Mouse (Mus musculus) ovary, postnatal 14 days (tissue): ENCODE measurements around the gene Ddx21.
A peak's percentile ranks its signal among the peaks of the same experiment; 100 is the strongest.

Experiments used
- DNase-seq: peaks from one replicate; pipeline ENCODE4 v3.0.0; 2022; ENCODE audit warnings: low spot score

The Ddx21 gene

DNA sequence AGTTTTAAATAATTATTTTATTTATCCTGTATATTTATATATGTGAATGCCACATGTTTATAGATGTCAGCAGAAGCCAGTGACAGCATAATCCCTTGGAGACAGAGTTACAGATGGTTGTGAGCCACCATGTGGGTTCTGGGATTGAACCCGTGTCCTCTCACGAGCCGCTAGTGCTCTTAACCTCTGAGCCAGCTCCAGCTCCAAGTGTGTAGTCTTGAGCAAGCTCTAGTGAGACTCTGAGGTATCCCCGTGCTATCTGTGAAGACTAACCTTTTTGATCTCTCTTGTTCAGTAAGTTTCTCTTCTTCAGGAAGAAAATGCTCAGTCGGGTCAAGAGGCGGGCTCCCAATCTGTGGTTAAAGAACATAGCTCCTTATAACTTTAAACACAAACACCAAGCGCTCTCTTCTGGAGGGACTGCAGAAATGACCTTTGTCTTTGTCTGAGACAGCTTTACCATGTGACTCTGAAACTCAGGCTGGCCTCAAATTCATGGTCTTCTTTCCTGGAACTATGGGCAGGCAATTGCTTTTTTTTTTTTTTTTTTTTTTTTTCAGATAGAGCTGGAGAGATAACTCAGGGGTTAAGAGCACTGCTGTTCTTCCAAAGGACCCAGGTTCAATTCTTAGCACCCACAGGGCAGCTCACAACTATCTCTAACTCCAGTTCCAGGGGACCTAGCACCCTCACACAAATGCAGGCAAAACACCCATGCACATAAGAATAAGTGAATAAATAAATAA lies 31.8 kb downstream of the Ddx21 start:
- no peak for DNase-seq

DNA sequence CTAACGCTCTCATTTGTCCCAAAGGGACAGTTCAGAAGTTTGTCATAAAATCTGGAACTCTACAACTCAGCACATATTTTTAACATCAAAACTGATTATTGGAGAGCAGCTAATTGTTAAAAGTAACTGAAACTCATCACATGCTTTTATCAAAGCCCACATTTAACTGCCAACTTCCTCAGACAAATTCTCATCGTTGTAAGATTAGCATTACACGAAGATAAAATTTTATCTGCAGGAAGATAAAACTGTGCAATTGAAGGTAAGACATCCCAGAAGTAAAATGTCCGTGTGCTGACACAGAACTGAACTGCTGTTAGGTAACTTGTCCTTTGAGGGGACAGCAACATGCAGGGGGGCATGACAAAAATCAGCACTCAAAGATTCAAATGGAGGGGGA lies 33.2 kb downstream of the Ddx21 start:
- DNase-seq = no peak

DNA sequence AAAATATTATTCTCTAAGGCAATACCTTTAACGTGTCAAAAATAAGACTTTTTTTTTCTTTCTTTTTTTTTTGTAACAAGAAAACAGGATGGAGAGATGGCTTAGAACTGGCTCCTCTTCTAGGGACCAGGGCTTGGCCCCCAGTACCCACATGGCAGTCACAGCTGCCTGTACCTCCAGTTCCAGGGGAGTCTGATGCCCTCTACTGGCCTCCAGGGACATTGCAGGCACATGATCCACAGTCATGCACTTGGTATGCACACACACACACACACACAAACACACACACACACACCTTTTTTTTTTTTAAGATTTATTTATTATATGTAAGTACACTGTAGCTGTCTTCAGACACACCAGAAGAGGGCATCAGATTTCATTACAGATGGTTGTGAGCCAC lies 44.3 kb downstream of the Ddx21 start:
- no peak for DNase-seq

DNA sequence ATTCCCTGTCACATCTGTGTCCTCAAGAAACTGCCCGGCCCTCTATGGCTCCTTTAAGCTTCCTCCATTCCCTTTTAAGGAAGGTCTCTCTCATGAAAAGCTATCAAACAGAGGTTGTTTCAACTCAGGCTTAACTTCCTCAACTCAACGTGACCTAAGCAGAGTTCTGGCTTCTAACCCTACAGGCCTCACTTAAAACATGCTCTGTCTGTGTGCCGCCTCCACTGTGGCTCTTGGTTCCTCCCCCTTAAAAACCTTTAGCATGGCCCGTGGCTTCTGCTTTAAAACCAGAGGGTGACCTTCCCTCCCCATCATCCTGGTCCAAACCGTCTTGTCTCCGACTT lies 45.6 kb downstream of the Ddx21 start:
- DNase-seq = no peak

DNA sequence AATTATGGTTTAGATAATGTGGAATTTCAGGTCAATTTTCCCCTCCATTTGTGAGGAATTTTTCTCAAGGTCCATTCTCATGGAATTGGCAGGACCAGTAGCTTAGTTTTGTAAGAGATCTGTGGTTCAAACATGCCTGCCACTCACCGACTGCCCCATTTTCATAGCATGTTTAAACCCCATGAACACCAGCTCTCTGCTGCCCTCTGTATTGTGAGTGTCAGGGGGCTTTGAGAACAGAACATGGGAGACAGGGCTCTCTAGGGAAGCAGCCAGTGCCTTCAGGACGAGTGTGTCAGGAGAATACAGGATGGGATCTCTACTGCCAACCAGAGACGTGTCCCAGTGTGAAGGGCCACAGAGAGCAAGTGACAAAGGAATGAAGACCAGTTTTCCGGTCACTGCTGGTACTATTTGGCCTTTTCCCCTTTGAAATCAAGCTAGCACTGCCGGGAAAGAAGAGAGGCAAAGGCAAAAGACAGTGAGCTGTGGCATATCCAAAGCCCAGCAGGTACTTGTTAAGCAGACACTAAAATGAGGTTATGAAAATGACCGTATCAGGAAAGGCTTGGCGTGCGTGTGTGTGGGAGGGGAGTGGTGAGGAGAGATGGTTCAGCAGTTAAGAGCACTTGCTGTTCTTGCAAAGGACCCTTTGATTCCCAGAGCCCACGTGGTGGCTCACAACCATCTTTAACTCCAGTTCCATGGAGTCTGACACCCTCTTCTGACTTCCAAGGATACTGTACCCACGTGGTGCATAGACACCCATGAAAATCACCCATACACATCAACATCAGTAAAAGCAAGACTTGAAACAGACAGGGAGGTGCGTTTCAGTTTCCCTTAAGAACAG lies 46.1 kb downstream of the Ddx21 start:
- no peak for DNase-seq

DNA sequence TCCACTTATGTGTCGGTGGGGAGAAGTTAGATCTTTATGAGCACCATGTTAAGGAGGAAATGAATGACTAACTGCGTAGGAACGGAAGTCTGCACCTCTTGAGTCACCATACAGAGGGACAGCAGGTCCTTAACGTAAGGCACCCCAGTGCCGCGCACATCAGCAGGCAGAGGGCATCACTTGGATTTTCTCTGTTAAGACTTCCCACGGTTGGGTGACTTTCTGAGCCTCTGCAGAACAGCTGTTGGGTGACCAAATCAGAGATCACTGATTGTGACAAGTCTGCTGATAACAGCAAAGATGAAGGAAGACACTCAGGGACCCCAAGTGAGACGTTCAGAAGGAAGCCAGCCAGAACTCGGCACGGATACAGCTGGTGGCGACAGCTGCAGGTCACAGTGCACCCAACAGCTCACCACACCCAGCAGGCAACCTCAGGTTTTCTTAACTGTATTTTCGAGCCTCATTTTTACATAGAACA lies 48.4 kb downstream of the Ddx21 start:
- DNase-seq = no peak

DNA sequence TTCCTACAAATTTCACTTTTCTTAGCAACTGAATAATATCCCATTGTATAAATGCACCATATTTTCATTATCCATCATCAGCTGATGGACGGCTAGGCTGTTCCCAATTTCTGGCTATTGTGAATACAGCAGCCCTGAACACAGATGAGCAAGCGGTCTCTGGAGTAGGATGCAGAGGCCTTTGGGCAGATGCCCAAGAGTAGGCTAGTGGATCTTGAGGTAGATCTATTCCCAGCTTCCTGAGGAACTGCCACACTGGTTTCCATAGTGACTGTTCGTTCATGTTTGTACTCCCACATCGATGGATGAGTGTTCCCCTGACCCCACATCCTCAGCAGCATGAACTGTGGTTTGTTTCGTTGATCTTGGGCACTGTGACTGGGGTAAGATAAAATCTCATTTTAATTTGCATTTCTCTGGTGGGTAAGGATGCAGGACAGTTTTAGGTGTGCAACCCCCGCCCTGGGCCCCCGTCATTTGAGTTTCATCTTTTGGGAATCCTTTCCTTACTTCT lies 51.2 kb downstream of the Ddx21 start:
- no peak for DNase-seq

DNA sequence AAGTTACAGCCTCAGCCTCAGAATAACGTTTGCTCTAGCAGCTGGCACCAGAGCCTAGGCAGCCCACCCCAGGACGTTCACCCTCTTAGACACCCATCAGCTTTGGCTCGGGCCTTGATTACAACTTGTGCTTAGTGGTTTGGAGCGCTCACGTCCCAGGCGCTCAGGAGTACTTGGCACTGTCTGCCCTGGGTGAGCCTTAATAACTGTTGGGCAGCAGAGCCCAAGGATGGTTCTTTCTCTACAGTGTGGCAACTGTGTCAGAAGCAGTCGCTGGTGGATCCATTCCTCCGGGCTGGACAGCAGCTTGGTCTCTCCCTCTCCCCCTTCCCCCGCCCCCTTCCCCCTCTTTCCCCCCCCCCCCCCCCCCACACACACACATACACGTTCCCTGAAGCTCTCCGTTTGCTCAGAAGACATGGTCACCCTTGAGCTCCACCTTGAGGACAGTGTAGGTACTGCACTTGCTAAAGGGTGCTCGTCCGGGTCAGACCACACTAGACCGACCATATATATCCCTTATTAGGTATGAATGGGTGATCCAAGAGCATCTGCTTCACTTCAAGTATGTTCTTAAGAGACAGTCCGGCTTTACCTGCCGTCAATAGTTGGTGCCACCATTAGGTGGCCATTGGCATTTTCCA lies 52.4 kb downstream of the Ddx21 start:
- peak; percentile 71 for DNase-seq

DNA sequence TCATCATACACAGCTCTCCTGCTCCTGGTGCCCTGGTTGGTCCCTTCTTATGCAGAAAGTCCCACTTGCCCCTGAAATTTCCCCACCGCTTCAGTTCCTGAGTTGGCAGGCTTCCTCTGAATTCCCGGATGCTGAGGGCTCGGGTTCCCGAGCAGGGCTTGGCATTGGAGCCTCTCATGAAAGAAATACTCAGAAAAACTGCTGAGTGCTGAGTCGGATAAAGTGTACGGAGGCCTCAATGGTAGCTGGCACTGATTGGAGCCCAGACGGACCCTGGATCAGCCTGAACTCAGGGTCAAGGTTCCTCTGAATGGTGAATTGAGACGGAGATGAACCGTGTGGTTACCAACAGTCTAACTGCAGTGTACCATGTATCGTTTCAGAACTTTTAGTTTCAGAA lies 55.6 kb downstream of the Ddx21 start:
- DNase-seq = no peak

DNA sequence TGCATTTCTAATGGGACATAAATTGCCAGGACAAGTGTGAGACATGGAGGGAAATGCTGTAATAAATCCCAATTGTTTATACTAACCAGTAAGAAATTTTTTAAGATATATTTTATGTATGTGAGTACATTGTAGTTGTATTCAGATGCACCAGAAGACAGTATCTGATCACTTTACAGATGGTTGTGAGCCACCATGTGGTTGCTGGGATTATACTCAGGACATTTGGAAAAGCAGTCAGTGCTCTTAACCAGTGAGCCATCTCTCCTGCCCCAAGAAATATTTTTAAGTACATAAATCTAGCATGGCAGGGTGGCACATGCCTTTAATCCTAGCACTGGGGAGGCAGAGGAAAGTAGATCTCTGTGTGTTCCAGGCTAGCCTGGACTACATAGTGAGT lies 56.3 kb downstream of the Ddx21 start:
- no peak for DNase-seq

DNA sequence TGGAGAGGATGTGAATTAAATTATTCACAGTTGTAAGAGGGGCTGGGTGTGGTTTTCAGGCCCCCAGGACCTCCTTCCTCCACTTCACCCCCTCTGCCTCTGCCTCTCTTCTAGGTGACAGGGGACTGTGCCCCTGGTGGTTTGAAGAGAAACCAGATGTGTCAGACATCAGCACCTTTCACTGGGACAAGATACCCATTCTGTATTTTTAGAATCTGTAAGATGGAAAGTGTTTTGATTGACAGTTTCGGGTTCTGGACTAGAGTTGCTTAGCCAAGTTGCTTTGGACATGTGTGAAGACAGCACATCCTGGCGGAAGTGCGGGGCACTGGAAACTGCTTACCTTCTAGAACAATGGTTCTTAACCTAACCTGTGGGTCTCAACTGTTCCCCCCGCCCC lies 57.8 kb downstream of the Ddx21 start:
- DNase-seq = no peak

DNA sequence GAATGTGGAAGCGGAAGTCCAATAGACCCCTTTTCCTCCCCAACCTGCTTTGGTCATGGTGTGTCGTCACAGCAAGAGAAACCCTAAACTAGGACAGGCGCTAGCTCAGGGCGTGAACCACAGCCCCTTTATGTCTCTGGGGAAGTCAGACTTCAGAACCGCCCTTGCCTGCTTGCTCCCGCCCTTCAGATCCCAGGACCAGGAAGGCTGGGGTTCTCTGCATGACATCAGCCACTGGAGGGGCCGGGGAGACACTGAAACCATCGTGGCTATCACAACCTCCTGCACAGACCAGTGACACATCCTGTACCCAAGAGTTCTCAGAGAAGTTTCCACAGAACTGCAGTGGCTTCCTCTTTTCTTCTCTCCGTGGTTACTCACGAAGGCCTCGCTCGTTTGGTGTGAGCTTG lies 58.7 kb downstream of the Ddx21 start:
- no peak for DNase-seq

DNA sequence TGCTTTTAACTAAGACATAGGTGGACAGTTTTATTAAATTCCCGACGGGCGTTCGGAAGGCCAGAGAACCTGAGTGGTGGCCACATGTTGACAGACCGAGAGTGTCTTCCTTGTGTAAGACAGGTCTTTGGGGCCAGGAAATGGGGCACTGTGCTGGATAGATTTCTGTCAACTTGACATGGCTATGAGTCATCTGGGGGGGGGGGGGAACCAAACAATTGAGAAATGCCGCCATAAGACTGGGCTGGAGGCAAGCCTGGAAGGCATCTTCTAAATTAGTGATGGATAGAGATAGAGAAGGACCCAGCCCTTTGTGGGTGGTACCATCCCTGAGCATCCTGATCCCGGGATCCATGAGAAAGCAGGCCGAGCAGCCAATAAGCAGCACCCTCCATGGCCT lies 59.2 kb downstream of the Ddx21 start:
- DNase-seq = no peak

DNA sequence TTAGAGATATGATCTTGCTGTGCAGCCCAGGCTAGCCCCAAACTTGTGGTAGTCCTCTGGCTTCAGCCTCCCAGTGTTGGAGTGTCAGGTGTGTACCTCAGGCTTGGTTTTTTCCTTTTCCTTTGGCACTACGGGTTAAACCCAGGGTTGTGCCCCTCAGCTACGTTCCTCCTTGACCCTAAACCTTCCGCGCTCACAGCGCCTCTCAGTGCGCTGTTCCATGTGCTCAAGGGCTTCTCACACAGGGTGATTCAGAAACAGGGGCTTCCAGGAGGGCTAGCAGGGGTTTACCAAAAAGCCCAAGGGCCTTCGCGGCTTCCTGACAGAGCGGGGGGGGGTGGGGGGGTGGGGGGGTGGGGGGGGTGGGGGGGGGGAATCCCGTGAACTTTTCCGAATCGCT lies 59.6 kb downstream of the Ddx21 start:
- DNase-seq = no peak

DNA sequence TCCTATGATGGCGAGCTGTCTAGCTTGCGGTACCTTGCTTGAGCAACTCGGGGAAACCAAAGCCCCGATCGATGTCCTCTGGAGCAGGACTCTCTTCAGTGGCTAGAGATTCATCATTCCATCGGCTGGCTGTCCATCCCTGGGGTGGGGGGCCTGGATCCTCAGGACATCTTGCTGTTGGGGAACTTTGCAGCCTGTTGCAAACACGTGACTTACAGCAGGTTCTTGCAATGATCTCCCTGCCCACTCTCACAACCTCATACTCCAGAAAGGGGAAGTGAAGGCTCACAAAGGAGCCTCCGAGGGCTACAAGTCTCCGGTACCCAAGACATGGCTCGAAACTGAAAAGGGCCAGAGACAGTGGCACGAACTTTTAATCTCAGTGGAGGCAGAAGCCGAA lies 60.6 kb downstream of the Ddx21 start:
- DNase-seq = no peak

DNA sequence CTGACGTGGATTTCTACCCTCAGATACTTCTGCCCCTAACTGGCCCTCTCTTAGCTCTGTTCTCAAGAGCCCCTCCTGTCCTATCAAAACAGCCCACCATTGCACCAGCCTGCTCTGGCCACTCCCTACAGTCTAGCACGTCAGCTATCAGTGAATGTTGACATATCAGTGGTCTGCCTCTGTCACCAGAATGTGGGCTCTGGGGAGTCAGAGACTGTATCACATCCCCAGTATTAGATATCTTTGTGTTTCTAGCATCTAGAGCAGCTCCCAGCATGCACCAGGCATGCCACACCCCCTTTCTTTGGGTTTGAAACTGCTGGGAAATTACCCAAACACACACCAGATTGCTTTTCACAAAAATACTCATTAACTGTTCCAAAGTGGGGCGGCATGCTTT lies 61.3 kb downstream of the Ddx21 start:
- no peak for DNase-seq

DNA sequence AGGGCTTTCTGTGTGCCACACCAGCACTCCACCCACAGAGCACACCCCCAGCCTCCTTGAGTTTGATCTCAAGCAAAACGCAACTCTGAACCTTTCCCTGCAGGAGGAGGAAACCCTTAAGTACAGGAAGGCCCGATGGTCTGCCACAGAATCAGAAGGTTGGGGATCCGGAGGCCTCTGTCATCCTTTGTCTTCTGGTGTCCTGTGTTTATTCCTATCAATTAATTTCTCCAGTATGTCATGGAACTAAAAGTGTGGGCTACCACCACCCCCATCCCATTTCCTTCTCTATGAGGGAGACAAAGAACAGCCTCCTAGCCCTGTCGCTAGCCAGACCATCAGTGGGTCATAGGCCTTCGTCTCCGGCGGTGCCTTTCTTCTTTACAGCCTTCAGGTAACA lies 67.6 kb downstream of the Ddx21 start:
- no peak for DNase-seq

DNA sequence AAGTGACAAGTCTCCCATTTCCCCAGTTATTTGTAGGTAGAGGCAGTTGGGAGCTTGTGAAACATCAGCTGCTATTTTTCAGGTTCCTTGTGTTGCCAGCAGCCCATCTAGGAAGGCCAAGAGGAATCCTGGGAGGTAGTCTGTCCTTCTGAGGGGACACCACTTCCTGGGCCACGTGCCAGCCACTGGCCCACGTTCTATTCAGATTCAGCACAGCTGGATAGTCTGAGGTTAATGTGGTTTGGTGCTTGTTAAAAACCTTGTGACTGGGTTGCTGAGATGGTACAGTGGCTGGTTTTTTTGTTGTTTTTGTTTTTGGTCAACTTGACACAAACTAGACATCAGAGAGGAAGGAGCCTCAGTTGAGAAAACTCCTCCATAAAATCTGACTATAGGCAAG lies 69.2 kb downstream of the Ddx21 start:
- DNase-seq = no peak
